Mouse (Mus musculus): ENCODE measurements around the gene Gcc2. TPM values are rescaled to one million over a fixed set of nuclear protein-coding genes. Genes with fewer than 3 reads are reported as not detected.
A peak's percentile ranks its signal among the peaks of the same experiment; 100 is the strongest.
"Not testable (repeated sequence)": the region's sequence is repeated elsewhere in the genome, so short reads cannot be mapped to it uniquely, and the experiment has no call there.

The Gcc2 gene
- polyA plus RNA-seq, 1 experiment: 4.6 TPM

- DNase-seq (ENCODE audit: low read depth in 1 of 2, low spot score in 2 of 2): peak in 1 of 2 experiments; percentile 56
- not testable (repeated sequence) for H3K4me3 ChIP-seq (ENCODE audit: extremely low read depth, insufficient read depth, insufficient read length); H3K4me1 ChIP-seq (ENCODE audit: control insufficient read depth, insufficient read depth, insufficient read length); H3K36me3 ChIP-seq (ENCODE audit: control insufficient read depth, insufficient read depth, low read length); H3K27ac ChIP-seq (ENCODE audit: insufficient read depth, low read length); H3K27me3 ChIP-seq (ENCODE audit: control insufficient read depth, insufficient read depth, low read length)
- 85% methylated on average over 18 of the region's 18 CpGs for WGBS
These were observed 30.2 kb upstream of the Gcc2 start, which contains the start of gene AW822073 for GRCm38 (mm10) chr10:58224827-58225785. Gene AW822073, minus strand, starts transcription at chr10:58224930.

GRCm38 (mm10) chr10:58226357-58226756 lies 28.9 kb upstream of the Gcc2 start:
- H3K36me3 ChIP-seq (ENCODE audit: control insufficient read depth, insufficient read depth, low read length); DNase-seq (ENCODE audit: low read depth in 1 of 2, low spot score in 2 of 2): not testable (repeated sequence)
- WGBS: 80% methylated on average over 4 of the region's 4 CpGs

GRCm38 (mm10) chr10:58227798-58228197 lies 27.5 kb upstream of the Gcc2 start:
- H3K4me1 ChIP-seq (ENCODE audit: control insufficient read depth, insufficient read depth, insufficient read length); H3K36me3 ChIP-seq (ENCODE audit: control insufficient read depth, insufficient read depth, low read length); H3K27me3 ChIP-seq (ENCODE audit: control insufficient read depth, insufficient read depth, low read length); H3K4me3 ChIP-seq (ENCODE audit: extremely low read depth, insufficient read depth, insufficient read length); H3K27ac ChIP-seq (ENCODE audit: insufficient read depth, low read length): not testable (repeated sequence)
- 82% methylated on average over 2 of the region's 6 CpGs for WGBS
- DNase-seq (ENCODE audit: low read depth in 1 of 2, low spot score in 2 of 2): peak in 1 of 2 experiments; percentile 31

More at GRCm38 (mm10) chr10:58226357-58226756, 28.9 kb upstream of the Gcc2 start:
- H3K27me3 ChIP-seq (ENCODE audit: control insufficient read depth, insufficient read depth, low read length); H3K27ac ChIP-seq (ENCODE audit: insufficient read depth, low read length); H3K4me3 ChIP-seq (ENCODE audit: extremely low read depth, insufficient read depth, insufficient read length); H3K4me1 ChIP-seq (ENCODE audit: control insufficient read depth, insufficient read depth, insufficient read length): not testable (repeated sequence)

- H3K4me3 ChIP-seq (ENCODE audit: extremely low read depth, insufficient read depth, insufficient read length); H3K36me3 ChIP-seq (ENCODE audit: control insufficient read depth, insufficient read depth, low read length); DNase-seq (ENCODE audit: low read depth in 1 of 2, low spot score in 2 of 2); H3K4me1 ChIP-seq (ENCODE audit: control insufficient read depth, insufficient read depth, insufficient read length); H3K27me3 ChIP-seq (ENCODE audit: control insufficient read depth, insufficient read depth, low read length); H3K27ac ChIP-seq (ENCODE audit: insufficient read depth, low read length): not testable (repeated sequence)
- 56% methylated on average over 3 of the region's 3 CpGs for WGBS
These were observed 25.3 kb upstream of the Gcc2 start for GRCm38 (mm10) chr10:58230021-58230420.

- not testable (repeated sequence) for H3K4me3 ChIP-seq (ENCODE audit: extremely low read depth, insufficient read depth, insufficient read length); H3K27me3 ChIP-seq (ENCODE audit: control insufficient read depth, insufficient read depth, low read length); H3K36me3 ChIP-seq (ENCODE audit: control insufficient read depth, insufficient read depth, low read length); H3K4me1 ChIP-seq (ENCODE audit: control insufficient read depth, insufficient read depth, insufficient read length); H3K27ac ChIP-seq (ENCODE audit: insufficient read depth, low read length)
- peak in 1 of 2 experiments; percentile 42 for DNase-seq (ENCODE audit: low read depth in 1 of 2, low spot score in 2 of 2)
- WGBS: 80% methylated on average over 5 of the region's 7 CpGs
These were observed 24.2 kb upstream of the Gcc2 start for GRCm38 (mm10) chr10:58231088-58231487.

GRCm38 (mm10) chr10:58231779-58232640 lies 23.3 kb upstream of the Gcc2 start:
- WGBS: 89% methylated on average over 35 of the region's 35 CpGs
- not testable (repeated sequence) for H3K27ac ChIP-seq (ENCODE audit: insufficient read depth, low read length); H3K27me3 ChIP-seq (ENCODE audit: control insufficient read depth, insufficient read depth, low read length); H3K36me3 ChIP-seq (ENCODE audit: control insufficient read depth, insufficient read depth, low read length); H3K4me3 ChIP-seq (ENCODE audit: extremely low read depth, insufficient read depth, insufficient read length); H3K4me1 ChIP-seq (ENCODE audit: control insufficient read depth, insufficient read depth, insufficient read length)
- peak in 1 of 2 experiments; percentile 79 for DNase-seq (ENCODE audit: low read depth in 1 of 2, low spot score in 2 of 2)

- peak in 1 of 2 experiments; percentile 30 for DNase-seq (ENCODE audit: low read depth in 1 of 2, low spot score in 2 of 2)
- H3K27ac ChIP-seq (ENCODE audit: insufficient read depth, low read length); H3K4me1 ChIP-seq (ENCODE audit: control insufficient read depth, insufficient read depth, insufficient read length); H3K27me3 ChIP-seq (ENCODE audit: control insufficient read depth, insufficient read depth, low read length); H3K4me3 ChIP-seq (ENCODE audit: extremely low read depth, insufficient read depth, insufficient read length); H3K36me3 ChIP-seq (ENCODE audit: control insufficient read depth, insufficient read depth, low read length): not testable (repeated sequence)
- 88% methylated on average over 8 of the region's 8 CpGs for WGBS
These were observed 22.7 kb upstream of the Gcc2 start, which contains the start of gene Duxf3 for GRCm38 (mm10) chr10:58232641-58232969. Gene Duxf3, minus strand, starts transcription at chr10:58232675.

GRCm38 (mm10) chr10:58233054-58233739 lies 22.1 kb upstream of the Gcc2 start:
- not testable (repeated sequence) for H3K4me3 ChIP-seq (ENCODE audit: extremely low read depth, insufficient read depth, insufficient read length); H3K36me3 ChIP-seq (ENCODE audit: control insufficient read depth, insufficient read depth, low read length); H3K4me1 ChIP-seq (ENCODE audit: control insufficient read depth, insufficient read depth, insufficient read length); H3K27me3 ChIP-seq (ENCODE audit: control insufficient read depth, insufficient read depth, low read length); H3K27ac ChIP-seq (ENCODE audit: insufficient read depth, low read length)
- WGBS: 79% methylated on average over 10 of the region's 10 CpGs
- peak in 1 of 2 experiments; percentile 28 for DNase-seq (ENCODE audit: low read depth in 1 of 2, low spot score in 2 of 2)

- H3K27ac ChIP-seq (ENCODE audit: insufficient read depth, low read length); H3K36me3 ChIP-seq (ENCODE audit: control insufficient read depth, insufficient read depth, low read length); H3K4me3 ChIP-seq (ENCODE audit: extremely low read depth, insufficient read depth, insufficient read length); H3K4me1 ChIP-seq (ENCODE audit: control insufficient read depth, insufficient read depth, insufficient read length); DNase-seq (ENCODE audit: low read depth in 1 of 2, low spot score in 2 of 2); H3K27me3 ChIP-seq (ENCODE audit: control insufficient read depth, insufficient read depth, low read length): not testable (repeated sequence)
These were observed 21.6 kb upstream of the Gcc2 start for GRCm38 (mm10) chr10:58233740-58234121.

GRCm38 (mm10) chr10:58234985-58235384 lies 20.3 kb upstream of the Gcc2 start:
- 86% methylated on average over 4 of the region's 4 CpGs for WGBS
- not testable (repeated sequence) for H3K36me3 ChIP-seq (ENCODE audit: control insufficient read depth, insufficient read depth, low read length); H3K4me3 ChIP-seq (ENCODE audit: extremely low read depth, insufficient read depth, insufficient read length); DNase-seq (ENCODE audit: low read depth in 1 of 2, low spot score in 2 of 2); H3K27me3 ChIP-seq (ENCODE audit: control insufficient read depth, insufficient read depth, low read length); H3K27ac ChIP-seq (ENCODE audit: insufficient read depth, low read length); H3K4me1 ChIP-seq (ENCODE audit: control insufficient read depth, insufficient read depth, insufficient read length)
